Mouse (Mus musculus): Measurements from ENCODE around the gene St8sia2. TPM values are rescaled to one million over a fixed set of nuclear protein-coding genes. Genes with fewer than 3 reads are reported as not detected.
"Not testable (repeated sequence)": the region's sequence is repeated elsewhere in the genome, so short reads cannot be mapped to it uniquely, and the experiment has no call there.

St8sia2 gene
- polyA plus RNA-seq, 1 experiment from 2014 or later: 18.2 TPM

DNA sequence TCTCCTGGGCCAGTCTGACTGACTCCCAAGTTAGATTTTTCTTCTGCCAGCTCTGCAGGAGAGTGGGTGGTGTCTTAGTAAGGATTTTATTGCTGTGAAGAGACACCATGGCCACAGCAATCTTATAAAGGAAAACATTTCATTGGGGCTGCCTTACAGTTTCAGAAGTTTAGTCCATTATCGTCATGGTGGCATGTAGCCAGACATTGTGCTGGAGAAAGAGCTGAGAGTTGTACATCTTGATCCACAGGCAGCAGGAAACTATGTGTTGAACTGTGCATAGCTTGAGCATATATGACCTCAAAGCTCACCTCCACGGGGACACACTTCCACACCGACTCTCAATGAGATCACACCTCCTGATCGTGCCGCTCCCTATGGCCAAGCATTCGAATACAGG lies 8.3 kb upstream of the St8sia2 start:
- ATAC-seq (ENCODE audit: insufficient number of reproducible peaks, insufficient read depth, low FRiP score, low TSS enrichment, low read depth): no peak
- H3K27me3 ChIP-seq: no peaks in the 10 kb centered on the region
- WGBS: 89% methylated on average over 6 of the region's 6 CpGs
- H3K36me3 ChIP-seq: no peaks in the 10 kb centered on the region
- H3K4me1 ChIP-seq: no peaks in the 10 kb centered on the region
- no peak overlapping the region for H3K4me2 ChIP-seq
- H3K9ac ChIP-seq: no peak overlapping the region
- no peak overlapping the region for H3K4me3 ChIP-seq
- no peaks in the 10 kb centered on the region for H3K9me3 ChIP-seq
- H3K27ac ChIP-seq: no peak overlapping the region

DNA sequence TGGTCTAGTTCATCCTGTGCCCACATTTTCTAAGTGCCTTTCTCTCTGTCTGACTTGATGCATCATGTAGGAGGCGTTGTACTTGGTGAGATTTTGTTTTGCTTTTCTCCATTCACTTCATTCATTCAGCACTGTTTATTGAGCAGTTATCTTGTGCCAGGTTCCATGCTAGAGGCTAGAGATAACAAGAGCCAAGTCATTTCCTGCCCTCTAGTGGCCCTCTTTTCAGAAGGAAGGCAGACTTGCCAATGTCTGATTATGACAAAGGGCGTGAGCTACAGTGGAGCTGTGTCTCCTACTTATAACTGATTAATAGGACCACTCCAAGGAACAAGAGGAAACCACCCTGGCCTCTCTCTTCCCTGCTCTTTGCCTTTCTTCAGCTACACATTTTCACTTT lies 3.1 kb upstream of the St8sia2 start:
- ATAC-seq (ENCODE audit: insufficient number of reproducible peaks, insufficient read depth, low FRiP score, low TSS enrichment, low read depth): no peak
- no peaks in the 10 kb centered on the region for H3K36me3 ChIP-seq
- no peaks in the 10 kb centered on the region for H3K9me3 ChIP-seq
- no peak overlapping the region for H3K4me2 ChIP-seq
- 81% methylated on average over 2 of the region's 2 CpGs for WGBS
- H3K27me3 ChIP-seq: peaks cover 15% of the 10 kb centered on the region
- H3K9ac ChIP-seq: no peak overlapping the region
- H3K4me3 ChIP-seq: no peak overlapping the region
- no peak overlapping the region for H3K27ac ChIP-seq
- peaks cover 9% of the 10 kb centered on the region for H3K4me1 ChIP-seq

DNA sequence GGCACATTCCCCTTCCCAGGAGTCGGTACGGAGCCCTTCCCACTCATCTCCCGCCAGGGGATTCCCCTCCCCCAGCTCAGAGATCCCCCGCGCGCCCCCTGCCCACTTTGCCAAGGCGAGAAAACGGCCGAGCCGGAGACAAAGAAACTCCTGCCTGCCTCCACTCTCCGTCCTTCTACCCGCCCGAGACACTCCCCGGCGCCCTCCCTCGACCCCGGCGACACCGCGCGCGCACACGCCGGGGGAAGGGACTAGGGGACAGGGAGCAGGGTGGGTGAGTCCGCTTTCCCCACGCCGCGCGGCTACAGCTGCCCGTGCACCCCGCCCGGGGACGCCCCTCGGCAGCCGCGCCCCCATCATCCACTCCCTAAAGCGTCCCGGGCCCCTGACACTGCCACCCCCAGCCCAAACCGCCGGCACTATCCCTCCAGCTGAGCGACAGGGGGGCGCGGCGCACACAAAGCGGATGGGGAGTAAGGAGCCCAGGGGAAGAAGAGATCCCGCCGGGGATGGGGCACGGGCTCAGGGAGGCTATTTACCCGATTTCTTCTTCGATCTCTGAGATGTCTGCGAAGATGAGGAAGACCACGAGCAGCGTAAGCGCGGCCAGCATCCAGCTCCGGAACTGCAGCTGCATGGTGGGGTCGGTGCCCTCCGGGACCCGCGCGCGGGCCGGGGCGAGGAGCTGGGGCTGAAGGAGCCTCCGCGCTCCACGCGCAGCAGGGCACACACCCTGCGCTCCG lies 461 bp downstream of the St8sia2 start:
- Histone ChIP-seq H3K27ac (peak overlapping the region; percentile 82), H3K4me3 (peak overlapping the region; percentile 84), H3K27me3 (peaks cover 15% of the 10 kb centered on the region), H3K36me3 (no peaks in the 10 kb centered on the region), H3K4me1 (peaks cover 25% of the 10 kb centered on the region), H3K9me3 (no peaks in the 10 kb centered on the region), H3K9ac (peak overlapping the region; percentile 79), H3K4me2 (peak overlapping the region; percentile 90)
- WGBS: under 1% methylated on average over 70 of the region's 70 CpGs
- peak; percentile 57 for ATAC-seq (ENCODE audit: insufficient number of reproducible peaks, insufficient read depth, low FRiP score, low TSS enrichment, low read depth)

DNA sequence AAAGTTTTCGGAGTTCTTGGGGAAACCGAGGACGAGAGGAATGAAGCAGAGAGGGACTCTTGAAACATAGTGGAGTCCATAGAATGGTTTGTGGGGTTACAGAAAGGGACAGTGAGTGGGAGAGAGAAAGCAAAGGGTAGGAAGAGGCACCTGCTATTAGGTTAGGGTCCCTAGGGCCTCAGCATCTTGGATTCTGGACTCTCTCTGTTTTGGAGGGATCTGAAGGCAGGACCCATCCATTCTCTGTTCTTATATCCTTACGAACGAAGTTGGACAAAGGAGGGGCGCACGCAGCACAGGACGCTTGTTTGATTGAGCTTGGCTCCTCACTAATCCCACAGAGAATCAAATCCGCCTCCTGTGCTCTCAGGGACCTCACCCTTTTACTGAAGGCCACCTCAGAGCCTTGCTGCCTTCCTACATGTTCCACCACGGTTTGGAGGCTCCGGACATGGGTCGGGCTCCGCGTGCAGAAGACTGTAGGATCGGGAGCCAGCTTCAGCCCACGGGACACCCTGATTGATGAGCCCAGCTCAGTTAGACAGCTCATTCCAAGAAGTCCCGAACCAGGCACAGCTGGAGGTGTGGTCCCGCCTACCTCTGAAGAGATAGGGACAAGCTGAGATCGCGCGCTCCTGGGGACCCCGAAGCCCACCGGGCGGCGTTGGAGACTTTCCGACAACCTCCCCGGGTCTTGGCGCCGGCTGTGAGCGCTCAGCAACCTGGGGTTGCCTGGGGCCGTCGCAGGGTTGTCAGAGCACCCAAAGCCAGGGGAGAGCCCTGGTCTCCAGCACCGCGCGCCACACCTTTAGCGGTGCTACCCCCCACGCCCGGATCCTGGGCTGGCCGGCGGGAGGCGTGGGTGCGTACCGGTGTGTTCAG lies 1.3 kb downstream of the St8sia2 start:
- Histone ChIP-seq H3K9me3 (no peaks in the 10 kb centered on the region), H3K4me2 (peak overlapping the region; percentile 90), H3K27me3 (peaks cover 15% of the 10 kb centered on the region), H3K27ac (peak overlapping the region; percentile 82), H3K36me3 (no peaks in the 10 kb centered on the region), H3K4me3 (peak overlapping the region; percentile 84), H3K9ac (peak overlapping the region; percentile 79), H3K4me1 (peaks cover 30% of the 10 kb centered on the region)
- 3% methylated on average over 43 of the region's 43 CpGs for WGBS
- ATAC-seq (ENCODE audit: insufficient number of reproducible peaks, insufficient read depth, low FRiP score, low TSS enrichment, low read depth): peak; percentile 29

DNA sequence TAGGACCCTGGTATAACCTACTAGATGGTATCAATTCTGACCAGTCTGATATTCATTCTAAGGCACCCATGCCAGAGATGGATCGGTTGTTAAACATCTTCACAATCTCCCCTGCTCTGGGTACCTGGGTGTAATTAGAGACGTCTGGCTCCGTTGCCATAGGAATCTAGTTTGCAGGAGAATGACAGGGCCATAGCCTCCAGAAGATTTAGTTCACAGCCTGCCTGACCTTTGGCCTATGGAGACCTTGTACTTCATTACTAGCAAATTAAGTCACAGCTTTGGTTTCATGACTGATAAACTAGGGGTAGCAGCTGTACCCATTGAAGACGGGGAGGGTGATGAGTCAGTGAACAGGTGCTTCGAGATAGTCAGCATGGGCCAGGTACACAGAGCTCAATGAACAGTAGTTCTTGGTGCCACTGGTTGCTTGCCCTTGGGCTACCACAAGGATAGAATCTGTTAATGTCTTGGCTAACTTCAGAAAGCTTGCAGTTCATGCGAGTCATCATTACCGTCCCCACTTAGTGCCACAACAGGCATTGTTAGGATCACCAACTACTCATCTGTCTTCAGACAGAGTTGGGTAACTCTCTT lies 4.4 kb downstream of the St8sia2 start:
- ATAC-seq (ENCODE audit: insufficient number of reproducible peaks, insufficient read depth, low FRiP score, low TSS enrichment, low read depth): no peak
- peaks cover 1% of the 10 kb centered on the region; the same call in 1 of the 2 replicates for H3K27me3 ChIP-seq
- no peaks in the 10 kb centered on the region for H3K9me3 ChIP-seq
- H3K36me3 ChIP-seq: no peaks in the 10 kb centered on the region
- H3K4me2 ChIP-seq: no peak overlapping the region
- H3K9ac ChIP-seq: no peak overlapping the region
- no peak overlapping the region for H3K27ac ChIP-seq
- H3K4me1 ChIP-seq: peaks cover 50% of the 10 kb centered on the region
- 38% methylated on average over 7 of the region's 7 CpGs for WGBS
- H3K4me3 ChIP-seq: no peak overlapping the region

DNA sequence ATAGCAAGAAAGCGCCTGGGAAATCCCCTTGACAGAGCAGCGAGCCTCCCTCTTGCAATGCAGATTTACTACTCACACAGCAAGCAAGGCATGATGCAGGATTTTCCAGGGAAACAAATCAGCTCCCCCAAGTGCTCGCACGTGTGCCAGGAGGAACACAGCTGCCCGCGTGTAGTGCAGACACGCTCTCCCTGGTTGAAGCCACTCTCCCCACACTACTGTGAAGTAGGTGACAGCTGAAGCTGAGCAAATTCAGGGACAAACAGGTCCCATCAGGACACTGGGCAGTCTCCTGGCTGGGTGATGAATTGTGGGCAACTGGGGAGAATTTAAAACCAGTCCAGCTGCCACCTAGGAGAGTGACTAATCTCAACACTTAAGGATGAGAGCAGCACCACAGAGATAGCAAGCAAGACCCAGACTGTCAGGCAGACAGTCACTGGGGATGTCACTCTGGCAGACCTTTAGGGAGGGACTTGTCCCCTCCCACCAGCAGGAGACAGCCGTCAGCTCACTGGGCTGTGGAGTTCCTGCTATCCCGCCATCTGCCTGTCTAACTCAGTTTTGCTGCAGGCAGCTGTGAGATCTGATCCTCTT lies 6.6 kb downstream of the St8sia2 start:
- H3K27ac ChIP-seq: no peak overlapping the region
- no peak overlapping the region for H3K9ac ChIP-seq
- 20% methylated on average over 9 of the region's 9 CpGs for WGBS
- ATAC-seq (ENCODE audit: insufficient number of reproducible peaks, insufficient read depth, low FRiP score, low TSS enrichment, low read depth): no peak
- no peaks in the 10 kb centered on the region for H3K27me3 ChIP-seq
- H3K4me3 ChIP-seq: no peak overlapping the region
- no peaks in the 10 kb centered on the region for H3K9me3 ChIP-seq
- H3K36me3 ChIP-seq: no peaks in the 10 kb centered on the region
- peaks cover 43% of the 10 kb centered on the region for H3K4me1 ChIP-seq
- H3K4me2 ChIP-seq: no peak overlapping the region

DNA sequence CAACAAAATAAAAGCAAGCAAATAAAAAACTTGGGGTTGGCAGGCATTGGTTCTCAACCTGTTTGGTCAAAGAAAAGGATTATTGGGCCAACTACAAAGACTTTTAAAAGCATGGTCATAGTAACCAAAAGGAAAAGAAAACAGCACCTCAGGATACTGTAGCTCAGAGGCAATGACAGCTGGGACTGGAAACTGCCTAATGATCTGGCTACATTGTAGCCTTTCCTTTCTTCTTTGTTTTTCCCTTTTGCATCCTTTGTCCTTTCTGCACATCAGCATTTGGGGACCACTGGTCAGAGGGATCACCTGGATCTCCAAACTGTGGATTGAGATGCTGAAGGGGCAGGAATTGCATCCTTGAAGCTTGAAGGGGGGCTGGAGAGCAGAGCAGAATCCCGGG lies 7.1 kb downstream of the St8sia2 start:
- H3K4me2 ChIP-seq: no peak overlapping the region
- H3K9ac ChIP-seq: no peak overlapping the region
- whole genome bisulfite sequencing: 10% methylated on average over 1 of the region's 1 CpGs
- no peak overlapping the region for H3K4me3 ChIP-seq
- no peaks in the 10 kb centered on the region for H3K27me3 ChIP-seq
- H3K4me1 ChIP-seq: peaks cover 39% of the 10 kb centered on the region
- no peak overlapping the region for H3K27ac ChIP-seq
- no peaks in the 10 kb centered on the region for H3K36me3 ChIP-seq
- H3K9me3 ChIP-seq: no peaks in the 10 kb centered on the region
- no peak for ATAC-seq (ENCODE audit: insufficient number of reproducible peaks, insufficient read depth, low FRiP score, low TSS enrichment, low read depth)

DNA sequence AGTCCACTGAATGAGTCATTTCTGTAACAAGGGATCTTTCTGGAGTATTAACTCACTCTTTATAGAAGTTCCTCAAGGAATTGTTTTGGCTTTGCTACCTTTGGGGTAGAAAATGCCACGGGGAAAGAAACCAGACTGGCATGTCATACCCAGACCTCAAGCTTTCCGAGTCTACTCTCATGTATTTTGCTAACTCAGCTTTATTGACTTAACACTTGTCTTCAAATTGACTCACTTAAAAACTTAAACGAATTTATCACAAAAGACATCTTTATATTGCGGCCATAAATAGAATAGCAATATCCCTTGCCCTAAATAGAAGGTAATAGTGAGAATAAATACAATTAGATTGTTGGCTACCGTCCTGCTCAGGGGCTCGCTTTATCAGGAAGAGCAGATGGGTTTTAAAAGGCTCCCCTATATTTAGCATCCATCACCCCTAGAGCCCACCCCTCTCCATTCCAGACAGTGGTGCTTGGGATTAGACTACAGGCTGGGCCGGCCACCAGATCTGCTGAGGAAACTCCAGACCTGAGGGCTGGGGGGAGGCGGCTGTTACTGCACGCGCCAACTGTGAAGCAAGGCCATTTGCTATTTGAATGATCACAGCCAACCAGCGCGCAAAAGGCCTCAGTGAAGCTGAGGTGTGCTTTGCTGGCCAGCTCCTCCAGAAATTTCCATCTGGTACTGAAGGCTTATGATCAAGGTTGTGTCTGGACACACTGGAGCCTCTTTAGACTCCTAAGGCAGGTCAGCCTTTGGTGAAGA lies 12.6 kb downstream of the St8sia2 start:
- Histone ChIP-seq H3K27ac (no peak overlapping the region), H3K27me3 (no peaks in the 10 kb centered on the region)
- 86% methylated on average over 12 of the region's 12 CpGs for WGBS

DNA sequence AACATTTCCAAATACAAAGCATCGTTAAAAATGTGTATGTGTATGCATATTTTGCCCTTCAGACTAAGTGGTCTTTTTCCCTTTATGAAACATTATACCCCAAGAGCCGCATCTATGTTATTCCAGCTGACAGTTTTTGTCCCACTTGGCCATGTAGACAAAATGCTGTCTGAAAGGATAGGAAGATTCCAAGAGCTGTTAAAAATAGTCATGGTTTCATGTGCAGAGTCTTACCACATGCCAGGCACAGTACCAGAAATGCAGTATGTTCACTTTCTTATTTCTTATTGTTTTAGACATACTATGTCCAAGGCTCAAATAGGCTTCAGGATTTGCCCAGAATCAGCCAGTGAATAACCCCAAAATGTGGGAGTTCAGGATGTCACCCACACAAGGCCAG lies 24.1 kb downstream of the St8sia2 start:
- Histone ChIP-seq H3K9ac (no peak overlapping the region), H3K9me3 (no peaks in the 10 kb centered on the region), H3K27ac (no peak overlapping the region), H3K4me3 (no peak overlapping the region), H3K4me2 (no peak overlapping the region), H3K36me3 (peaks cover 6% of the 10 kb centered on the region; the same call in 1 of the 2 replicates), H3K27me3 (no peaks in the 10 kb centered on the region), H3K4me1 (no peaks in the 10 kb centered on the region)
- 74% methylated on average over 2 of the region's 2 CpGs for WGBS
- ATAC-seq (ENCODE audit: insufficient number of reproducible peaks, insufficient read depth, low FRiP score, low TSS enrichment, low read depth): no peak

More for the DNA sequence above, 12.6 kb downstream of the St8sia2 start:
- no peak overlapping the region for H3K9ac ChIP-seq
- no peak overlapping the region for H3K4me3 ChIP-seq
- ATAC-seq (ENCODE audit: insufficient number of reproducible peaks, insufficient read depth, low FRiP score, low TSS enrichment, low read depth): no peak
- no peaks in the 10 kb centered on the region for H3K9me3 ChIP-seq
- peaks cover 11% of the 10 kb centered on the region for H3K4me1 ChIP-seq
- H3K4me2 ChIP-seq: no peak overlapping the region
- H3K36me3 ChIP-seq: peaks cover 8% of the 10 kb centered on the region; the same call in 1 of the 2 replicates

DNA sequence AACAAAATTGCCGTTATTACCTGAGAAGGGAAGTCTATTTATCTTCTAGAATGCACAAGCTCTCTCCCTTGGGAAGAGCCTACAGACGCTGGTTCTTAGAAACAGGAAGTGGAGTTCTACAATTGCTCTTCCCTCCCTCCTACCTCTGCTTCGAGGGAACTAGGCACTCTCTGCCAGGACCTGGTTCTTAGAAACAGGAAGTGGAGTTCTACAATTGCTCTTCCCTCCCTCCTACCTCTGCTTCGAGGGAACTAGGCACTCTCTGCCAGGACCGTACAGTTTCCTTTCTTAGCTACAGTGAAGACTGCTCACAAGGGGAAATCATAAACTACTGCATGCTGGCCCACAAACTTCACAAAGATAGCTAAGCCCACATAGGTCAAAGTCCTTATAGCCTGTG lies 41.3 kb downstream of the St8sia2 start:
- H3K27ac ChIP-seq; ATAC-seq (ENCODE audit: insufficient number of reproducible peaks, insufficient read depth, low FRiP score, low TSS enrichment, low read depth); H3K4me3 ChIP-seq; H3K4me2 ChIP-seq; H3K9me3 ChIP-seq; H3K9ac ChIP-seq; H3K4me1 ChIP-seq; H3K27me3 ChIP-seq: not testable (repeated sequence)
- 50% methylated on average over 5 of the region's 5 CpGs for WGBS
- H3K36me3 ChIP-seq: peaks cover 37% of the 10 kb centered on the region

DNA sequence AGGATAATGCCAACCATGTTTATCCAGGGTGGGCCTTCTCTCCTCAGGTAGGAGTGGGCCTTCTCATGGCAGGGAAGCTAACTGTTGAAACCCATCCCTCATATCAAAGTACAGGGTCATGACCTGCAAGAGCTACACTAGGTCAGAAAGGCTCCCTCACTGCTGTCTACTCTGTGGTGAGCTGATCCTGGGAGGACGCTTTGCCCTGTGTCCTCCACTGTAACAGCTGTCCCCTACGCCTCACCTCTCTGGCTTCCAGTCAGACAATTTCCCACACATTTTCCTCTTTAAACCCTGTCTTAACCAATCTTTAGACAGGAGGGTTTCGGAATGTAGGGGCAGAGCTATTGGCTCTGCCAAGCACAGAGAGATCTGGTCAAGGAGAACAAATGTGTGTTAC lies 48.3 kb downstream of the St8sia2 start:
- no peaks in the 10 kb centered on the region for H3K27me3 ChIP-seq
- H3K9me3 ChIP-seq: no peaks in the 10 kb centered on the region
- H3K27ac ChIP-seq: no peak overlapping the region
- H3K4me3 ChIP-seq: no peak overlapping the region
- WGBS: 69% methylated on average over 3 of the region's 3 CpGs
- ATAC-seq (ENCODE audit: insufficient number of reproducible peaks, insufficient read depth, low FRiP score, low TSS enrichment, low read depth): no peak
- no peak overlapping the region for H3K9ac ChIP-seq
- H3K36me3 ChIP-seq: peaks cover 67% of the 10 kb centered on the region
- H3K4me1 ChIP-seq: no peaks in the 10 kb centered on the region; the same call in 1 of the 2 replicates
- no peak overlapping the region for H3K4me2 ChIP-seq
